Mouse (Mus musculus) cerebellum, adult 8-10 months (tissue): Measurements from ENCODE around the gene Grasp.
A peak's percentile ranks its signal among the peaks of the same experiment; 100 is the strongest.

Source experiments
- DNase-seq: peaks from one replicate; pipeline ENCODE4 v3.0.0; 2022

Gene Grasp

DNA sequence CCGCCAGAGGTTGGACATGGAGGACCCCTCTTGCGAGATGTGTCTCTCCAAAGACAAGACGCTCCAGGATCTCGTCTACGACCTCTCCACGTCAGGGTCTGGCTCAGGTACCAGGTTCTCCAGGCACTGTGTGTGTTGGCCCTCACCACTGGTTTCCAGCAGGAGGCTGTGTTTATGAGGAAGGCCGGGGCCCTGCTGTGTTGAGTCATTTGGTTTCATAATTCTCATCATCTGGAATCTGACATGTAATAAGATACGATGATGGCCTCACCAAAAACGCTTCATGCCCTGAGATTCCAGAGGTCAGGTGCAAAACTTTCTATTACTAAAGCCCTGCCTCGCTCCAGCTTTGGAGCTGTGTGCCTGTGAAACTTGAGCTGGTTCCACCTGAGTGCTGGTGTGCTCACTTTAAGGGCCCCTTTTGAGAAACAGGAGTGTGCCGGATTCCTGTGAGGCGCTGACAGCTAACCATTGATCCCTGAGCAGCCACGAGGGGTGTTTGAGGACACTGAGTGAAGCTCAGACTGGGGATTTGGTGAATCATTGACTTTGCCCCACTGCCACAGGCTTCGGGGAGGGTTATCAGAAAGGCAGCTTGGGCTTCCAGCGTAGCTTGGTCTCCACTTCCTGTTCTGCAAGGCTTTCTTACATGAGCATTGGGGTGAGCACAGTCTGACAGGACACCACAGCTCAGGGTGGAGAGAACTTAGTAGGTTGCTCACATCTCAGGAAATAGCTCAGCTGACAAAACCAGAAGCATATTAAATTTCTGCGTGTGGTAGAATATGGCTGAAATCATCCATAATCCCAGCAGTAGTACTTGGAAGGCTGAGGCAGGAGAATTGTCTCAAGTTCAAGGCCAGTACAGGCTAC is 28.8 kb upstream of the Grasp start:
- no peak for DNase-seq

DNA sequence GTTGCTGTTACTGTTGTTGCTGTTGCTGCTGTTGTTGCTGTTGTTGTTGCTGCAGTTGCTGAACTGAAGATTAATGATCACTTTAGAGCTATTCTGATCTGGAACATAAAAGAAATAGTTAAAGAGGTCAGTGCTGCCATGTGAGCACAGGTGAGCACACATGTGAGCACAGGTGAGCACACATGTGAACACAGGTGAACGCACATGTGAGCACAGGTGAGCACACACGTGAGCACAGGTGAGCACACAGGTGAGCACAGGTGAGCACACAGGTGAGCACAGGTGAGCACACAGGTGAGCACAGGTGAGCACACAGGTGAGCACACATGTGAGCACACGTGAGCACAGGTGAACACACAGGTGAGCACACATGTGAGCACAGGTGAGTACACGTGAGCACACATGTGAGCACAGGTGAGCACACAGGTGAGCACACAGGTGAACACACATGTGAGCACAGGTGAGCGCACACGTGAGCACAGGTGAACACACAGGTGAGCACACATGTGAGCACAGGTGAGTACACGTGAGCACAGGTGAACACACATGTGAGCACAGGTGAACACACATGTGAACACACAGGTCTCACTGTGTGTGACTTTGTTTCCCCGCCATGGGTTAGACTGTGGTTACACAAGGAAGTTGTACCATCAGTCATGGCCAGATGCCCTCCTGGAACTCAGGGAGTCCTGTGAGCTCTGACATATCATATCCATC is 27.8 kb upstream of the Grasp start:
- DNase-seq, result no peak

DNA sequence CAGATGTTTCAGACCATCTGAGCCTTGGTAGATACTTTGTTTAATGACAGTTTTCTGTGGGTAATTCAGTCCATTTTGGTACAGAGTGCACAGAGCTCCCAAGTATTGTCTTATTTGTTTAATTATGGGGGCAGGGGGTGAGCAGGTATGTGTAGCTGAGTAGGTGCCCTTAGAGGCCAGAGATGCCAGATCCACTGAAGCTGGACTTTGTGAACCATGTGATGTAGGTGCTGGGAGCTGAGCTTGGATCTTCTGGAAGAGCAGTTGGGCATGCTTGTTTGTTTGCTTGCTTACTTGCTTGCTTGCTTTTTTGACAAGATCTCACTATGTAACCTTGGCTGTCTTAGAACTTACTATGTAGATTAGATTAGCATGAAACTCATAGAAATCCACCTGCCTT is 27.0 kb upstream of the Grasp start:
- DNase-seq, result no peak

DNA sequence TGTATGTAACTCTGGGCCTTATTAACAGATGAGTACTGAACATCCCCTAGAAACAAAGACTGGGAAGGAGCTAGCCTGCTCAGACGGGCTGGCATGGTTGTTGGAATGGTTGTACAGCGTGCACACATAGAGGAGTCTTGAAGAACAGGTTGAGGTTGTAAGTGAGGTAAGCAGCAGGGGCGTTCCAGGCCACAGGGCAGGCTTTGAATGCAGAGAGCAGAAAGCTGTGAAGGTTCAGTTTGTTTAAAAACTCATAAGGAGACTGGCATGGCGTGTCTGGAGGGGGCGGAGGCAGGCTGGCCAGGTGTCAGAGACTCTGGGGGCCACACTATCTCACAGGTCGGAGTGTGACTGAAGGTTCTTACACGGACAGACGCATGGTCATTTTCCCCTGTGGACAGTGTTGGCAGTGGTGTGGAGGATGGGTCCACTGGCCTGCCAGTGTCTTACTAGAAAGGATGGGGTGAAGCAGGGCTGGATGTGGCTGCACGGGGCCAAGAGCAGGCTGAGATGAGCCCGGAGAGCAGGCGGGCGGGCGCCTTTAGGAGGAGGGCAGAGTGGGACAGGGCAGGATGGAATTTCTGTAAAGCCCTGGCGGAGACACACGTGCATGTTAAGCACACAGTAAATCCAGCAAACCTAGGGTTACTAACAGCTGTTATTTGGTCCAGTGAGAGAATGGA is 26.4 kb upstream of the Grasp start:
- no peak for DNase-seq

DNA sequence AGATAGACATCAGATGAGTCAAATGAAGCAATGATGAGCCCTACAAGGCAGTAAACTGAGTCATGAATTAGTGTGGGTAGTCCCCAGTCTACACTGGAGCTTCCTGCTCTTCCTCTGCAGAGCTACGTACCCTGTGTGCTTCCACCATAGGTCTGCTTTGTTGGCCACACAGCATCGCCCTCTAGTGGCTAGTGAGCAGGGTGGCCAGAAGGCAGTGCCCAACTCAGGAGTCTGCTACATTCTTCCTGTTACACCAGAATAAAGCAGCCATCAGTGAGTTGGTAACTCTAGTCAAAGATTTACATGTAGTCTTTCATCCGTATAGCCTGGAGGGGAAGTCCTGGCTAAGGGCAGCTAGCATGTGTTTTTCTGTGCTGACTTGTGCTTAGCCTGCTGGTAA is 25.8 kb upstream of the Grasp start:
- peak; percentile 68 for DNase-seq

DNA sequence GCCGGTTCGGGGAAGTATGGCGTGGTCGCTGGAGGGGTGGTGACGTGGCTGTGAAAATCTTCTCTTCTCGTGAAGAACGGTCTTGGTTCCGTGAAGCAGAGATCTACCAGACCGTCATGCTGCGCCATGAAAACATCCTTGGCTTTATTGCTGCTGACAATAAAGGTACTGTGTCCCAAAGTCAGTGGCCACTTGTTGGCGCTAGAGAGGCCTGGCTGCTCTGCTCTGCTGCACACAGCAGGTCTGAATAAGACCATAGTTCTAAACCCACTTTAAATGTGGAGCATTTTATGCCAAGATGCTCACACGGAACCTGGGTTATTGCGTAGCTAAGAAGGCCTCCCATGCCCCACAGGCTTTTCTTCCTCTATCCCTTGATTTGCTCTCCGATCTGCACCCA is 25.1 kb upstream of the Grasp start:
- no peak for DNase-seq

DNA sequence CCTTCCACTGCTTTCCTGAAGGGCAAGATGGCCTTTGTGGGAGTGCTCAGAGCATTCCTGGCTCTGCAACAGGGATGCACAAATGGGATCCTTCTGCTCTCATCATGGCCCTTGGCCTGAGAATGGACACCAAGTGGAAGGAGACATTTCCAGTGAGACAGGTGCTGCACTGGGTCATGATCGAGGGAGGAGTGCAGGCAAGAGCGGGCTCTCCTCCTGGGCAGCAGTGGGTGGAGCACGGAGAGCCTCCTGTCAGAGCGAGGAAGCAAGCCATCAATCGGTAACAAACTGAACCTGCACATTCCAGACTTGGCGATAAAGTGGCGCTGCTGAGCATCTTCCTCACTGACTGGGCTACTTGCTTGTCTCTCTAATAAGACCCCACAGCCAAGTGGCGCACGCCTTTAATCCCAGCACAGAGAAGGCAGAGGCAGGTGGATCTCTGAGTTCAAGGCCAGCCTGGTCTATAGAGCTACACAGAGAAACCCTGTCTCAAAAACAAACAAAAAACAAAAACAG is 23.2 kb upstream of the Grasp start:
- no peak for DNase-seq

DNA sequence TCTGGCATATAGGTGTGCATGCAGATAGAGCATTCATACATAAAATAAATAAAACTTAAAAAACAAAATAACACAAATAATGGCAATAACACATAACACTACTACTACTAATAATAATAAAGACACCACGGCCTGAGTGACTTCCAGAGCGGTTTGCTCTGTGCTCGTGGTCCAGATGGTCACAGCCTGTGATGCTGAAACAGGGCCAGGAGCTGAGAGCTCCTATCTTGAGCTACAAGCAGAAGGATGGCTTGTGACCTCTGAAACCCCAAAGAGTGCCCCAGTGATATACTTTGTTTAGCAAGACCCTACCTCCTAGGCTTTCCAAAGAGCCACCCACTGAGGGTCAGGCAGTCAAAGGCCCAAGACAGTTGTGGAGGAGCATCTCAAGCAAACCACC is 22.6 kb upstream of the Grasp start:
- peak; percentile 61 for DNase-seq

DNA sequence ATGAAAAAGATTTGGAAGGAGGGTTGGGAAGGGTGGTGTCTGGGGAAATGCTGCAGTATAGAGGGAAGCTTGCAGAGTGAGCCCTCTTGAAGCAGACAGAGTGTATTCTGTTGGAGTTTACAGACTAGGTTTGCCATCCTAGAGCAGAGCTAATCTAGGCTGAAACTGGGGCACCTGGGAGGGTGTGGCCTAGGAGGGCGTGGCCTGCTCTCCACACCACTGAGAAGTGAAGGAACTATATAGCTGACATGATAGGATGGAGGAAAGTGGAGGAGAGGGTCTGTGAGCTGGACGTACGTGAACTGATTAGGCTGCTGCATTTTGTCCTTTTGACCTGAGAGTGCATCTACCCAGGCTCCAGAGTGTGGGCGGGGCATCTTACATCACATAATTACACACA is 20.3 kb upstream of the Grasp start:
- DNase-seq, result no peak

DNA sequence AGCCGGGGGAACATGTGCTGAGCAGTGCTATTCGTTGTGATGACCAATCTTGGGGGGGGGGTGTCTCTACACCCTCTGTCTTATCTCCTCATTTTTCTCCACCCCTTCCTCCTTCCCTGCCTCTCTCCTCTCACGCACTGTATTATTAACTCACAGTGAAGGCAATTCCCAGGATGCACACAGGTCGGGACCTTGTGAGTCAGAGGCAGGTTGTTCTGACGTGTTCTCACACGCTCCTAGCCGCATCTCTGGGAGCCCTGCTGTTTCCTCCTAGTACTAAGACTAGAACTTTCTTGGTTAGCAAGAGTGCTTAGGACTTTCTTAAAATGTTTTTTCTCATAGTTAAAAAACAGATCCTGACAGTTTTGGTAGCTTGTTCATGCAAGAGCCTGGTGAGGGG is 19.2 kb upstream of the Grasp start:
- DNase-seq, result no peak

DNA sequence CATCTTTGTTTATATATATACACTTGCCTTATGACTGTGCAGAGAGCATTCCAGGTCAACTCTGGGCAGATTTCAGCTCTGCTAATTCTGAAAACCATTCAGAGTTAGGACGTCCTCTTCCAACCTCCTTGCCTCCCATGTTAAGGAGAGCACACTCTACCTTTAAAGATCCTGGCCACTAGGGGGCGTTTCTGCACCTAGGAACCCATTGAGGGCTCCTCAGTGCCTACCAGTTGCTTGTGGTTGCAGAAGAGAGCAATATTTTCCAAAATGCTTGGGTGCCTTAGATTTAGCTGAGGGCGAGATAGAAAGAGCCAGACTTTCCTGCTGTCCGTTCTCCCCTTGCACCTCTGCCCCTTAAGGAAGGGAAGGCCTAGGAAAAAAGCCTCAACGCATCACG is 13.8 kb upstream of the Grasp start:
- DNase-seq, result peak; percentile 63

DNA sequence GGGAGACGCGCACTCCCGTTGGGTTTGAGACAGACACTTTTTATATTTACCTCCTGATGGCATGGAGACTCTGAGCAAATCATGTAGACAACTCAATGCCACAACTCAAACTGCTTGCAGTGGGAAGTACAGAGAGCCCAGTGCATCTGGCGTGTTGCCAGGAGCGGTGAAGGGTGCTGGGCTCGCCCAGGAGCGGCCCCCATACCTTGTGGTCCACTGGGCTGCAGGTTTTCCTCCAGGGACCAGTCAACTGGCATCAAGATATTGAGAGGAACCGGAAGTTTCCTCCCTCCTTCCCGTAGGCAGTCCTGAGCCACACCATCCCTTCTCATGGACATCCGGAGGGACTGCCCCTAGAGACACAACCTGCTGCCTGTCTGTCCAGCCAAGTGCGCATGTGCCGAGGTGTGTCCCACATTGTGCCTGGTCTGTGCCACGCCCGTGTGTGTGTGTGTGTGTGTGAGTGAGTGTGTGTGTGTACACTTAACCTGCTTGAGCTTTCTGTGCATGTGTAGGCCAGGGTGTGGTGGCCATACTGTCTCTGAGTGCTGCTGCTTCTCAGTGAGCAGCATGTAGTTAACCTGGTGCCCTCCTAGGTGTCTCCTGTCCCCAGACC is 12.9 kb upstream of the Grasp start:
- no peak for DNase-seq

DNA sequence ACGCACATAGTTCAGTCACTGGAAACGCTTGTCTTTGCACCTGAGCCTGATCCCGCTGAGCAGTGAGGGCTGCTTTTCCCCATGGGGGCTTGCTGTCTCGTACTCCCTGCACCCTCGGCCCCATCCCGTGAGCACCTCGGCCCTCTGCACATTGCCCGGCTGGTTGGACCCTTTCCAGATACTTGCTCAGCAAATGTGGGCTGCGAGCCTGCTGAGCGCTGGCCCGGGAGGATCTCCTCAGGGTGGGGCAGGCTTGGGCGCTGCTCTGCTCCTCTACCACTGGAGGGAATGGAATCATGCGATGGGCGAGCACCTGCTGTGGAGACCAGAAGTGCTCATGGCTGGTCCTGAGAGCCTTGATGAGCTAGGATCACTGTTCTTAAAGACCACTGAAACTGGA is 11.6 kb upstream of the Grasp start:
- DNase-seq, result no peak

DNA sequence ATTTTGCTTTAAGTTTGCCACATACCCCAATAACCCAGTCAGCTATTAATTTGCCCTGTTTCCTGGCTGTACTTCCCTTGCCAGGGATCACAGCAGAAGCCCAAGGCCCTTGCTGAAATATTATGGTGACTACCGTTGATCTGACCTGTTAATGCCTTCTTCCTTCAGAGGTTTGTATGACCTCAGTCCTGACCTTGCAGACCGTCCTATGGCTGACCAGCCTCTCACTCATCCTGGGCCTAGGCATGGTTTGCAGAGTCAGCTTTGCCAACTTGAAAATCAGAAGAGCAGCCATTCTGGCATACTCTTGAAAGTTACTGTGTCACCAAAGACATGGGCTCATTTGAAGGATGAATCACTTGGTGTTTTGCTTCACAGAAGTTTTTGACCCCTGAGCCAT is 8.9 kb upstream of the Grasp start:
- DNase-seq, result no peak

DNA sequence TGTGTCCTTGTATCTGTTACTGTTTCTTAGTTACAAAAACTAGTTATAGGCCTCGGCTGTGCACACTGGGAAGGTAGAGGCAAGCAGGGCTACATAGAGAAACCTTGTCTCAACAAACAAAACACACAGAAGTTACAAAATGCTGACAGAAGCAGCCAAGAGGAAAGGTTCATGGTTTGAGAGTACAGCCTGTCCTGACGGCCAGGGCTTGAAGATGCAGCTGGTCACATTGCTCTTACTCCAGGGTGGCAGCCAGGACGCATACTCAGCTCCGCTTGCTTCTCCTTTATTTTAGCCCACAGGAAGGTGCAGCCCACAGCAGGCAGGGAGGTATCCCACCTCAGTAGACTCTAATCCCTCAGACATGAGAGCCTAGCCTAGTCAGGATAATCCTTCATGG is 8.0 kb upstream of the Grasp start:
- DNase-seq, result no peak

DNA sequence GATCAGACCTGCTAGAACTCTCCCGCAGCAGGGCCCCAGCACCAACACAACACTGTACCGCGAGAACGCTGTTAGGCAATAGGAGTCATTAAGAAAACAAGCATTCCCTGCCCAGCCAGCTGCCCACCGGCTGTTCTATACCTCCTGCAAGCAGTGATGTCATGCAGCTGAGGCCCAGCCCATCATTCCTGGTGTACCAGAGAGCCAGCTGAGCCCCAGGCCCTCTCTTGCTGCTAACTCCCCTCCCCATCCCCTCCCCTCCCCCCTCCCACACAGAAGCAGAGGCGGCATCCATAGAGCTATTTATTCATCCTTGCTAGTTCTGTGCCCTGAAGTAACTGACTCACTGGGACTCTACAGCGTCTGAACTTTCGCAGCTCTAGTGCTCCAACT is 3.1 kb upstream of the Grasp start:
- DNase-seq, result no peak

DNA sequence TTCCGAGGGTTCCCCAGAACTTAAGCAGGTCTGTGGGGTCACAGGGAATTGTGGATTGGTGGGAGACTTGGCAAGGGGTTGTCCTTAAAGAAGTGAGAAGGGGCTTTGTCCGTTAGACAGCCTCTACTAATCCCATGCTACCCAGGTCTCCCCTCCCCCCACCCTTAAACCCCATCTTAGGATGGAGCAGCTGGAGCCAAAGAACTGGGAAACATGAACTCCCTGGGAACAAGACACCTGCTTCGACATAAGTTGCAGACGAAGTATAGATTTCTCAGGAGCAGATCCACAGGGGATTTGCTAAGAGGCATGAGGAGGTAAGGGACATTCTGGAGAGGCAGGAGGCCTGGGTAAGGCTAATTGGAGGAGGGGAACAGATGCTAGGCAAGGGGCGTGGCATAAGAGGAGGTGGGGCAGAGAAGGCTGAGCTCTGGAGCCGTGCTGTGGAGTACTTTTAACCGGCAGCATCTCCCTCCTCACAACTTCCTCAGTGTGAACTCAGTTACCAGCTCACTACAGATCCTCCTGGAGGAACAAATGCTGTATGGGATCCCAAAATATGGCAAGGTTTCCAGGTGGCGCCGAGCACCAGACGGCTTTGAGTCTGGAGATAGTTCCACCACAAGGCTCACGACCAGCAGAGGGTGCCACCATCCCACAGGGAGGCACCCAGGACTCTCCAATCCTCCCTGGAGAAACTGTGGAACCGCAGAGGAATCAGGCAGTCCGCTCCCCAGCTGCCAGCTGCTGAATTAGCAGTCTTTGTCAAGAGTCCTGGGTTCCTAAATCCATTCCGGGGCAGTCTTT is 2.5 kb upstream of the Grasp start:
- DNase-seq, result peak; percentile 88

DNA sequence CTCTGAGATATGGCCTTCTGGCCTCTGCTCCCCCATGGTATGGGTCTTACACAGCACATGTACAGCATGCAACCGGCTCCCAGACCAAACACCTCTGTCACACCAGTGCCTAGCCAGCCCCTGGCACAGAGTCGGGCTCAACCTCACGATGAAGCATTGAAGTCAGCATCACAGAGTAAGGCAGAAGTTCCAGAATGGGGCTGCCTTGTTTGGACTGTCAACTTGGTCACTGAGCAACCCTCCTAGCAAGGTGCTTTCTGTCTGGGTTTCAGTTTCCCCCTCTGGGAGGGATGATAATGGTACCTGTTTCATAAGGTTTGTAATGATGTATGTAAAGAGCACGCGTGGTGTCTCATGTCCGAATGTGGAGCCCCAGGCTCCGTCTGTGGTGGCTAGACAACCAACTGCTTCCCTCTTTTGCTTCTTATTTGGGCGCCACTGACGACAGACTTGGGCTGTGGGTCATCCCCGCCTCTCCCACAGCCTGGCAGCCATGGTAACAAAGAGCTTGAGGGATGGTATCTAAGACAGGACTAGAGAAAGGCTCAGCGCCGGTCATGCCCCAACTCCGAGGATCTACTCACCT is 998 bp upstream of the Grasp start:
- DNase-seq, result no peak

DNA sequence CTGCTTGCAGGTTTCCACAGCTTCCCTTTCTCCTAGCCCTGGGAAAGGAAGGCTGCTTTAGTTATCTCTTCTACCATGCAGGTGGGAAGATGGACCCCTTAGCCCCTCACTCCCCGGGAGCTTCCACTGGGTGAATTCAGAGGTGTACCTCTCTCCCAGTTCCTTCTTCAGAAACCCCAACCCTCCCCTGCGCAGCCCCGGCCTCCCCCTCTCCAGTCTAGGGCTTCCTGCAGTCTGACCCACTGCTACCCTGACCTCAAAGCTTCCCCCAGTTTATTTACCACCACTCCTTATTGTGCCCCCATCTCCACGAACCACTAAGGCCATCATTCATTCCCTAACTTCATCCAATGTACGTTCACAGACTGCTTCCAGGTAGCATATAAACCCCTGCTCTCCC is 392 bp upstream of the Grasp start:
- no peak for DNase-seq

DNA sequence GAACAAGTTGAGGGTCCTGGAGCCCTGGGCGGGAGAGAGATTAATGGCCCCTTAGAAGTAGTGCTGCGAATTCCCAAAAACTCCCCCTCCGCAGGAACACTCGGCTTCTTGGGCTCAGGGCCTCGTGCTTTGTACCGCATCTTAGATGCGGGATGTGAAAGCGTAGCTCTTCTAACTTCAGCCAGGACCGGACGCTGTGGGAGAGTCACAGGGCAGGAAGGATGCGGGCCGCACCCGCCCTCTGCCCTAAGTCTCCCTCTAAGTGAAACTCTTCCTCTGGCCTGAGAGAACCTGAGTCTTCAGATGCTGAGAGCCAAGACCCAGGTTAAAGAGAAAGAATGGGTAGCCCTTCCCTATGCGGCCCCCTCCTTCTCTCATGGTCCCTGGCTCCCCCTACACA is 989 bp downstream of the Grasp start:
- DNase-seq, result no peak

DNA sequence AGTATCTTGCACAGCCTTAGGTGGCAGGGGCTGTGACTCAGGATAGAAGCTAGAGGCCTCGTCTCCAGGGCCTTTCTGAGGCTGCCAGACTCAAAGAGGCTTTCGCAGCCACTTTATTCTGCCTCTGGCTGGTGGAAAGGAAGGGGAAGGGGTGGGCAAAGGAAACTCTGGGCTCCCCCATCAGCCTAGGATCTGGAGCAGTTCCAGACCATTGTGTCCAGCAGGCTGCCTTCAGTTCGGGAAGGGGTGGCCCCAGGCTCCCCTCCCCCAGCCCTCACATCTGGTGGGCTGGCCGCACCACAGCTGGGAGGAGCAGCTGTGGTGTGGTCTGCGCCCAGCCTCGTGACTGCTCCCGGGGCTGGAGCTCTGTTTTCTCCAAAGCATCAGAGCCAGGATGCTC is 4.0 kb downstream of the Grasp start:
- DNase-seq, result no peak
